Mouse (Mus musculus): ENCODE data around the gene Ccdc65.
"Not testable (repeated sequence)": the region's sequence is repeated elsewhere in the genome, so short reads cannot be mapped to it uniquely, and the experiment has no call there.

Gene Ccdc65

GRCm38 (mm10) chr15:98737881-98738280 is 29.9 kb downstream of the Ccdc65 start:
- peak; percentile 22 for DNase-seq (ENCODE audit: low spot score)

- DNase-seq (ENCODE audit: low spot score): no peak
Observed at GRCm38 (mm10) chr15:98738796-98739195, 30.8 kb downstream of the Ccdc65 start.

GRCm38 (mm10) chr15:98740219-98740618 is 32.2 kb downstream of the Ccdc65 start:
- DNase-seq (ENCODE audit: low spot score): no peak

- DNase-seq (ENCODE audit: low spot score): no peak
Observed at GRCm38 (mm10) chr15:98742766-98743428, 34.9 kb downstream of the Ccdc65 start.

GRCm38 (mm10) chr15:98743863-98744262 is 35.9 kb downstream of the Ccdc65 start:
- not testable (repeated sequence) for DNase-seq (ENCODE audit: low spot score)

- DNase-seq (ENCODE audit: low spot score): no peak
Observed at GRCm38 (mm10) chr15:98746344-98746965, 38.4 kb downstream of the Ccdc65 start.

- DNase-seq (ENCODE audit: low spot score): no peak
Observed at GRCm38 (mm10) chr15:98747296-98747695, 39.3 kb downstream of the Ccdc65 start.

- no peak for DNase-seq (ENCODE audit: low spot score)
Observed at GRCm38 (mm10) chr15:98749093-98749492, 41.1 kb downstream of the Ccdc65 start.

- DNase-seq (ENCODE audit: low spot score): no peak
Observed at GRCm38 (mm10) chr15:98753021-98753423, 45.0 kb downstream of the Ccdc65 start.

GRCm38 (mm10) chr15:98754125-98754524 is 46.1 kb downstream of the Ccdc65 start:
- DNase-seq (ENCODE audit: low spot score): no peak

GRCm38 (mm10) chr15:98762201-98762621 is 54.2 kb downstream of the Ccdc65 start:
- peak; percentile 55 for DNase-seq (ENCODE audit: low spot score)

- peak; percentile 97 for DNase-seq (ENCODE audit: low spot score)
Observed at GRCm38 (mm10) chr15:98762670-98763529, 54.9 kb downstream of the Ccdc65 start, which contains the start of gene Arf3. Gene Arf3 (minus strand): TSS chr15:98763214.

- DNase-seq (ENCODE audit: low spot score): no peak
Observed at GRCm38 (mm10) chr15:98765929-98766328, 57.9 kb downstream of the Ccdc65 start.

- no peak for DNase-seq (ENCODE audit: low spot score)
Observed at GRCm38 (mm10) chr15:98768259-98768658, 60.3 kb downstream of the Ccdc65 start.

GRCm38 (mm10) chr15:98771813-98772425 is 63.9 kb downstream of the Ccdc65 start:
- DNase-seq (ENCODE audit: low spot score): no peak

GRCm38 (mm10) chr15:98772511-98773211 is 64.7 kb downstream of the Ccdc65 start:
- no peak for DNase-seq (ENCODE audit: low spot score)
